8 mouse cellular contexts compared by ENCODE assay signal in the genomic region with DNA sequence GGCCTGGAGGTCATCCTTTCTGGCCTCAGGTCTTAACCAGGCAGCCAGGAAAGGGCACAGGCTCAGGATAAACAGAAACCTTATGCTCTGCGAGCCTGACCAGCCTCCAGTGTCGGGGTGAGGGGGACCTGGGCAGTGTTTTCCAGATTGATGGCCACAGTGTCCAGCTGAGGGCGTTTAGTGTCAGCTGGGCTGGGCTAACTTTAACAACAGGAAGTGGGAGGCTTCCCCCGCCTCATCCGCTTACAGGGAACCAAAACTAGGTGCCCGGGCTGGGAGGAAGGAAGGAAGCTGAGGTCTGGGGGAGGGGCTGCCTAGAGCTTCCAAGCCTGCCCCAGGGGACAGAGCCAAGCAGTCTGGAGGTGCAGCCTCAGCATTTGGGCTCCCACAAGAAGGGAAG. TPM values are rescaled to one million over a fixed set of nuclear protein-coding genes. Genes with fewer than 3 reads are reported as not detected.
DNase-seq lines count a peak whose midpoint lies in the region; ATAC-seq lines count a peak whose summit lies in the region.

No protein-coding gene starts in this region.

- intact Hi-C loops in gastrocnemius, postnatal 14 days (cut with DNase I; ENCODE audit: low total_unique reads) = no loop called here
- intact Hi-C loops in left cerebral cortex, postnatal 14 days (cut with DNase I) = loop anchor here (5.0 kb wide), 1 partner anchor 64 kb away; no protein-coding TSS in a partner anchor

- no peak overlapping the region; the same call in 1 of the 2 replicates for H3K4me3 ChIP-seq in hindbrain, embryonic 16.5 days (ENCODE audit: low read length)
- peak overlapping the region; percentile 80 for H3K4me3 ChIP-seq in megakaryocyte, embryonic 14.5 days (replicated peaks)

- H3K9ac ChIP-seq in hindbrain, embryonic 16.5 days (ENCODE audit: low read depth, low read length) = peak overlapping the region; percentile 35; the same call in 1 of the 2 replicates

- H3K9me3 ChIP-seq in hindbrain, embryonic 16.5 days (ENCODE audit: control insufficient read depth, low read length) = no peaks in the 10 kb centered on the region
- no peaks in the 10 kb centered on the region for H3K9me3 ChIP-seq in megakaryocyte, embryonic 14.5 days

- peak overlapping the region; percentile 93 for H3K4me2 ChIP-seq in hindbrain, embryonic 16.5 days (ENCODE audit: low read length)

- 34% methylated on average over 6 of the region's 6 CpGs for WGBS in hindbrain, embryonic 16.5 days

- 0 out of 2 replicates have a peak overlapping the region, but pooled peaks have one; percentile 18 for H3K27ac ChIP-seq in hindbrain, embryonic 16.5 days (ENCODE audit: low read depth, low read length)

- no peak for ATAC-seq in hindbrain, embryonic 16.5 days
- no peak for ATAC-seq in erythroblast, adult 5-6 weeks (replicated peaks; ENCODE audit: low FRiP score, poor library complexity, severe bottlenecking)

- no peaks in the 10 kb centered on the region for H3K27me3 ChIP-seq in hindbrain, embryonic 16.5 days (replicated peaks; ENCODE audit: control insufficient read depth, insufficient read depth, low read length)
- H3K27me3 ChIP-seq in megakaryocyte, embryonic 14.5 days (replicated peaks) = peaks cover 43% of the 10 kb centered on the region

- DNase-seq in MN1 (ENCODE audit: low spot score) = peak; percentile 63
- peak; percentile 78 to 88 for DNase-seq in adrenal gland, postnatal 36 days
- DNase-seq in gastrocnemius, postnatal 14 days = peak; percentile 85
- DNase-seq in left cerebral cortex, postnatal 14 days (ENCODE audit: low spot score in 2 of 2) = peak; percentile 76 to 79
- DNase-seq in right cerebral cortex, postnatal 14 days = peak; percentile 73

- H3K36me3 ChIP-seq in hindbrain, embryonic 16.5 days (ENCODE audit: control insufficient read depth, insufficient read depth, low read length) = peaks cover 18% of the 10 kb centered on the region
- peaks cover 29% of the 10 kb centered on the region for H3K36me3 ChIP-seq in megakaryocyte, embryonic 14.5 days (replicated peaks; ENCODE audit: low read length)

- H3K4me1 ChIP-seq in hindbrain, embryonic 16.5 days (ENCODE audit: control insufficient read depth, insufficient read depth, low read depth, low read length) = peaks cover 30% of the 10 kb centered on the region
- peaks cover 64% of the 10 kb centered on the region for H3K4me1 ChIP-seq in megakaryocyte, embryonic 14.5 days

RNA-seq across cellular contexts. Expression of gene Dusp7, which starts 3.3 kb away (rescaled TPM):
- 10 to 100 TPM; 16.4 to 24.1 TPM for total RNA-seq in adrenal gland, postnatal 36 days (2021)
- total RNA-seq in gastrocnemius, postnatal 14 days (2021) = 10 to 100 TPM; 13.9 to 17.6 TPM
- 12.5 and 13.1 TPM in 2 replicates for polyA plus RNA-seq in hindbrain, embryonic 16.5 days (2015; fragmentation: Nextera tagmentation; extraction: Ambion mirVana)
- total RNA-seq in left cerebral cortex, postnatal 14 days (2021) = 100 to 1,000 TPM in 1 of 2 experiments, 10 to 100 TPM in 1; 95.1 to 102 TPM
- polyA plus RNA-seq in megakaryocyte, embryonic 14.5 days (2012; ENCODE audit: insufficient read depth, low replicate concordance) = 6.2 and 7.5 TPM in 2 replicates
- total RNA-seq in erythroblast, adult 5-6 weeks (2015; ENCODE audit: low replicate concordance) = 17.5 and 19.9 TPM in 2 replicates
- 3.3 and 4.3 TPM in 2 replicates for total RNA-seq in erythroblast, adult 5-6 weeks (2017; ENCODE audit: low replicate concordance)

RNA-seq across cellular contexts. Expression of gene Rpl29, which starts 57.5 kb away (rescaled TPM):
- total RNA-seq in adrenal gland, postnatal 36 days (2021) = 100 to 1,000 TPM; 403 to 411 TPM
- total RNA-seq in gastrocnemius, postnatal 14 days (2021) = 100 to 1,000 TPM; 350 to 424 TPM
- 603 and 620 TPM in 2 replicates for polyA plus RNA-seq in hindbrain, embryonic 16.5 days (2015; fragmentation: Nextera tagmentation; extraction: Ambion mirVana)
- 100 to 1,000 TPM; 336 to 343 TPM for total RNA-seq in left cerebral cortex, postnatal 14 days (2021)
- 30.4 and 41.5 TPM in 2 replicates for polyA plus RNA-seq in megakaryocyte, embryonic 14.5 days (2012; ENCODE audit: insufficient read depth, low replicate concordance)
- total RNA-seq in erythroblast, adult 5-6 weeks (2015; ENCODE audit: low replicate concordance) = 553 and 845 TPM in 2 replicates
- 192 and 282 TPM in 2 replicates for total RNA-seq in erythroblast, adult 5-6 weeks (2017; ENCODE audit: low replicate concordance)
